Mouse (Mus musculus) frontal cortex, postnatal 36 days (tissue): Measurements from ENCODE around the gene Mapt.

Experiments
- DNase-seq, 2 experiments: peaks; one replicate each; pipeline ENCODE4 v3.0.0; 2022; ENCODE audit warnings: low spot score in 2 of 2

Mapt gene

GRCm38 (mm10) chr11:104311643-104312042 is 80.5 kb downstream of the Mapt start:
- no peak for DNase-seq

GRCm38 (mm10) chr11:104315703-104316102 is 84.5 kb downstream of the Mapt start:
- peak; percentile 75 to 78 for DNase-seq

GRCm38 (mm10) chr11:104316685-104317400 is 85.7 kb downstream of the Mapt start:
- DNase-seq = no peak

GRCm38 (mm10) chr11:104317631-104318030 is 86.4 kb downstream of the Mapt start:
- no peak for DNase-seq

- no peak for DNase-seq
Observed at GRCm38 (mm10) chr11:104318940-104319781, 88.0 kb downstream of the Mapt start.

- DNase-seq = no peak
Observed at GRCm38 (mm10) chr11:104320511-104320910, 89.3 kb downstream of the Mapt start.

- no peak for DNase-seq
Observed at GRCm38 (mm10) chr11:104322142-104322541, 91.0 kb downstream of the Mapt start.

GRCm38 (mm10) chr11:104327462-104327861 is 96.3 kb downstream of the Mapt start:
- no peak for DNase-seq

GRCm38 (mm10) chr11:104327946-104328345 is 96.8 kb downstream of the Mapt start:
- DNase-seq = no peak

GRCm38 (mm10) chr11:104329185-104329926 is 98.2 kb downstream of the Mapt start:
- no peak for DNase-seq

GRCm38 (mm10) chr11:104330151-104330550 is 99.0 kb downstream of the Mapt start:
- DNase-seq = no peak

GRCm38 (mm10) chr11:104331208-104331607 is 100.0 kb downstream of the Mapt start:
- DNase-seq = no peak

GRCm38 (mm10) chr11:104332105-104332504 is 100.9 kb downstream of the Mapt start:
- DNase-seq = peak; percentile 33 to 36

GRCm38 (mm10) chr11:104334115-104334514 is 102.9 kb downstream of the Mapt start:
- no peak for DNase-seq

- no peak for DNase-seq
Observed at GRCm38 (mm10) chr11:104334946-104335345, 103.8 kb downstream of the Mapt start.

GRCm38 (mm10) chr11:104346931-104347330 is 115.7 kb downstream of the Mapt start:
- DNase-seq = no peak

- no peak for DNase-seq
Observed at GRCm38 (mm10) chr11:104361790-104362189, 130.6 kb downstream of the Mapt start.

- no peak for DNase-seq
Observed at GRCm38 (mm10) chr11:104362704-104363103, 131.5 kb downstream of the Mapt start.

GRCm38 (mm10) chr11:104363823-104364600 is 132.8 kb downstream of the Mapt start:
- no peak for DNase-seq

- no peak for DNase-seq
Observed at GRCm38 (mm10) chr11:104367486-104368190, 136.4 kb downstream of the Mapt start.

GRCm38 (mm10) chr11:104376291-104376690 is 145.1 kb downstream of the Mapt start:
- no peak for DNase-seq
